Mouse (Mus musculus) layer of hippocampus, adult 9-11 months (tissue): Measurements from ENCODE around the gene Mrgpra6.
A peak's percentile ranks its signal among the peaks of the same experiment; 100 is the strongest.

Source experiments
- DNase-seq: peaks from one replicate; pipeline ENCODE4 v3.0.0; 2022

Gene Mrgpra6

DNA sequence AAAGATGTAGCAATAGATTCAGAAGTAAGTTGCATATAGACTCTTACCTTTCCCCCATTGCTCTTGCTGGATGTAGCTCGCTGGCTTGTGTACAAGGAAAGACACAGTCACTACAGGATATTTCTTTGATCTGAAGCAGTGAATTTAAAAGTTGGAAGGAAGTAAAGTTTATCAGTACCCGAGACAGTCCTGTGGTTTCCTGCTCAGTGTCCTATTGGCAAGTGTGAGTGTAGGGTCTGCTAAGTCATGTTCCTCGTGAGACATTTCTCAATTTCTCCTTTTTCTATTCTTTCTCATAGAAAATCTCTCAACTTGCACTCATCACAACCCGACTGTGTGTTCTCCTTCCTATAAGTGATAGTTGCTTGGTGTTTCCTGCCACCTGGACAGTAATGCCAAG lies at the start of gene Mrgpra6:
Mrgpra6 (minus strand) TSS at position 91 of the 400 bp plus-strand sequence.
- DNase-seq = no peak

DNA sequence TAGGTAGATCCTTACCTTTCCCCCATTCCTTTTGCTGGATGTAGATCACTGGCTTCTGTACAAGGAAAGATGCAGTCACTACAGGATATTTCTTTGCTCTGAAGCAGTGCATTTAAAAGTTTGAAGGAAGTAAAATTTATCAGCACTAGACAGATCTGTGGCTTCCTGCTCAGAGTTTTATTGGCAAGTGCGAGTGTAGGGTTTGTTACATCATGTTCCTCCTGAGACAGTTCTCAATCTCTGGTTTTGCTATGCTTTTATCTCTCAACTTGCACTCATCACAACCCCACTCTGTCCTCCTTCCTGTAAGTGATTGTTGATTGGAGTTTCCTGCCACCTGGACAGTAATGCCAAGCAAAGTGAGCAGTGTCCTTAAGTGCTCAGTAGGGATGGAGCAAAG lies 48.0 kb upstream of the Mrgpra6 start, which contains the start of gene Mrgpra9:
Mrgpra9 (minus strand) TSS at position 79 of the 400 bp plus-strand sequence.
- DNase-seq = no peak

- no peak for DNase-seq
Observed at GRCm38 (mm10) chr7:47244658-47245057, 39.9 kb upstream of the Mrgpra6 start.

DNA sequence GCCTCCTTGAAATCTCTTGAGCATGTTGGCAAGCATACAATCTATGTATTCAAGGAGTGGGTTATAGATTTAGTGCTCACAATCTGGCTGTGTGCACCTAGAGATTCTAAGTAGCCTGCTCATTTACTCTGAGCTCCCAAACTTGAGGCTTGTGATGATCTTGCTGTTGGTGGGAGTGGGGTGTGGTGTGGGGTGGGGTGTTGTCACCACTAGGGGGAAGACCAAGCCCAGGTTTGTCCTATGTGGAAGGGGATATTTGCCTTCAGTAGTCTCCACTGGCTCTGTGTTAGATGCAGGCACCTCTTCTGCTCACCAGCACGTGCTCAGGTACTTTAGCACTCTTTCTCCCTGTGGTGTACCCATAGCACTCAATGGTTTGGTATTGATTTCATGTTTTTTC lies 9.4 kb downstream of the Mrgpra6 start:
- DNase-seq = no peak

DNA sequence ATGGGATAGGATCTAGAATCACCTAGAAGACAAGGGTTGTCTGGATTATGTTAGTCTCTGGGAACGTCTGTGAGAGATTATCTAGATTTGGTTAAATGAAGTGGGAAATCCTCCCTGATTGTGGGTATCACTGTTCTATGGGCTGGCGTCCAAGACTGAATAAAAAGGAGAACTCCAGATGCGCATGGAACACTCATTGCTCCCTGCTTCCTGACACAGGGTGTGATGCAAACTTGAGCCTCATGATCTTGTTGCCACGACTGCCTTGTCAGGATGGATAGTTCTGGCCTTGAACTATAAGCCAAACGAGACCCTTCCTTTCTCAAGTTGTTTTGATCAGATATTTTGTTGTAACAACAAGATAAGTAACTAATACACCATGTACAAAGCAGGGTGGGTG lies 33.9 kb downstream of the Mrgpra6 start:
- DNase-seq = no peak

DNA sequence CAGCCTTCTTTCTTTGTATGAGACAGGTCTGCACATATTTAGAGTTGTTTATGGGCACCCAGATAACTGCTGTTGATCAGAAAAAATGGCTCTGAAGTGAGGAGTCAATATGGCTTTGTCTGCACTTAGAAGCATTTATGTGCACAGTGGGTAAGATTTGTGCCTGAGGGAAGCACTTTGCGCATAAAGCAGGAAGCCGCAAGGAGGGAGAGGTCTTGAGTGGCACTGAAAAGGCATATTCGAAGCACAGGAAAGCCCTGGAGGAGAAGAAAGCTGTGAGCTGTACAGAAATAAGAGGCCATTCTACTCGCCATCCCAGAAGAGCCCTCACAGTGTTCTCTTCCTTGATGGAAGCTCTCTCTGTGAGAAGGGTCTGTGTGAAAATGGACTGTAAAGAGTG lies 39.7 kb downstream of the Mrgpra6 start:
- DNase-seq = no peak

DNA sequence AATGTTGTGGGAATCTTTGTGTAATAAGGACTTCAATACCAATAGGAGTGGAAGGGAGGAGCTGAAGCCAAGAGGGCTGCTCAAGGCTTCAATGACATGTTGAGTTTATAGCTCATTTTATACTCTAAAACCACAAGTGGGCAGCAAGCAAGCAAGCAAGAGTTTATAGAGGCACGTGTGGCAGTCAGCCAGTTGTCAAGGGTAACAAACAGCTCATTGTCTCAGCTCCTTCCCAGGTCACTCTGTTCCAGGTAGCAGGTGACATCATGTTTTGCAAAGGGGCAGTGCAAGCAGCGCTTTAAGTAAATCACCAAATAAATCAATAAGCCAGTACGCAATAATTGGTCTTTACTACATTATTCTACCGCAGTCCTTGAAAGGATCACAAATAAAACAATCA lies 41.5 kb downstream of the Mrgpra6 start:
- no peak for DNase-seq

- DNase-seq = no peak
Observed at GRCm38 (mm10) chr7:47158451-47158850, 46.3 kb downstream of the Mrgpra6 start.

DNA sequence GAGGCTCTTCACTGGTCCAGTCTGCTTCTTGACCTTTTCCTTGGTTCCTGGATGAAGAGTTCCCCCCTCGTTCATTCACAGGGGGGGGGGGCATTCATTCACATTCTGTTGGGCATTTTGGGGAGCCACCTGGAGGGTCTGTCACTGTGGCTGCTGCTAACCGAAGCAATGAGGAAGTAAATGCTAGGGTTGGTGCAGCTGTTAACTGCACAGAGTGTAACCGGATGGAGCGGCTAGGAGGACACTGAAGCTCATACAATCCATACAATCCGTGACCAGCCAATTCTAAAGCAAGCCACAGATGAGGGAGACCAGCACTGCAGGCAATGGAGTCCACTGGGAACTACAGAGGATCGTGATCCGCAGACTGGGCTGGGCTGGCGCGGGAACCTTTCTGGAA lies 47.0 kb downstream of the Mrgpra6 start:
- no peak for DNase-seq

GRCm38 (mm10) chr7:47155849-47156248 lies 48.9 kb downstream of the Mrgpra6 start:
- peak; percentile 71 for DNase-seq

GRCm38 (mm10) chr7:47155396-47155795 lies 49.3 kb downstream of the Mrgpra6 start:
- no peak for DNase-seq

- DNase-seq = no peak
Observed at GRCm38 (mm10) chr7:47150420-47151061, 54.2 kb downstream of the Mrgpra6 start.

- DNase-seq = no peak
Observed at GRCm38 (mm10) chr7:47148298-47148697, 56.4 kb downstream of the Mrgpra6 start.

DNA sequence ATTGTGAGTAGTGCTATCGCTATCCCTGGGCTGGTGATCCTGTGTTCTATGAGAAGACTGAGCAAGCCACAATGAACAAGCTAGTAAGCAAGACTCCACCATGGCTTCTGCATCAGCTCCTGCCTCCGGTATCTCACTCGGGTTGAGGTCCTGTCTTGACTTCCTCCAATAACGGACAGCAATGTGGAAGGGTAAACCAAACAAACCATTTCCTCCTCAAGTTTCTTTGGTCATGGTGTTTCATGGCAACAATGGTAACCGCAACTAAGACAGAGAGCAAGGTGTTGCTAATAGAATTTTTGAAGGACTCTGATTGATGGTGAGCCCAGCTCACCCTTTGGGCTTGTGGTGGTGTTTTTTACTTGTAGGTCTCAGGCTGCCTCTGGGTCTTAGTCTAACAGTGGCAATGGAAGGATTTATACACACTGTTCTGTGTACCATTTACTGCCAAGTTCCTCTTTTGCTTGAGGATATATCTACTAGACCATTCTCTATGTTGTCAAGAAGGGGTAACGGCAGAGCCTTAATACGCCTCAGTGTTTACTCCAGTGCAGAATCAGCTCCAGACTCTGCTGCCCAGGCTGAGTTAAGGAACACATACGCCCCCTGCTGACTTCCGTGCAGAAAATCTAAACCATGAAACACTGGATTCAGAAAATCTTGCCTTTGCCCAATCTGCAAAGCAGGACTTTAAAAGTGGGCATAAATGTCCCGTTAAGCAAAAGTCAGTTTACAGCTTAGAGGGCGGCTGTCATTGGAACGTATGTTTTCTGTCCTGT lies 58.5 kb downstream of the Mrgpra6 start:
- DNase-seq = no peak

DNA sequence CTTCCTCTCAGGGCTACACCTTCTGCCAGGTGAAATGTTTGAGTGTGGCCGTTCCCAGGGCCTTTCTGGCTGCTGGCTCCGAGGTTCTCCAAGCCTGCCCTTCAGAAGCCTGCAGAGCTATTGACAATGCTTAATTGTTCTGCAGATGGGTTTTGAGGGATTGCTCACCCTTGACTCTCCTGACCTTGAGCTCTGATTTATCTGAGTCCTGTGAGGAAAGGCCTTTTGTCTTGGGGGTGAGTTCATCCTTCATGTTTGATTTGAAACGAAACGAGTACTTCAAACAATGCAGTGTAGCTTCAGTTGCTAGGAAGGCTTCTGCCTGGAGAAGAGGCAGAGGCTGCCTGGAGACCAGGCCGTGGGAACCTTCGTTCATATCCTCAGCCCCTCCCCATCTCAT lies 60.4 kb downstream of the Mrgpra6 start:
- DNase-seq = no peak

DNA sequence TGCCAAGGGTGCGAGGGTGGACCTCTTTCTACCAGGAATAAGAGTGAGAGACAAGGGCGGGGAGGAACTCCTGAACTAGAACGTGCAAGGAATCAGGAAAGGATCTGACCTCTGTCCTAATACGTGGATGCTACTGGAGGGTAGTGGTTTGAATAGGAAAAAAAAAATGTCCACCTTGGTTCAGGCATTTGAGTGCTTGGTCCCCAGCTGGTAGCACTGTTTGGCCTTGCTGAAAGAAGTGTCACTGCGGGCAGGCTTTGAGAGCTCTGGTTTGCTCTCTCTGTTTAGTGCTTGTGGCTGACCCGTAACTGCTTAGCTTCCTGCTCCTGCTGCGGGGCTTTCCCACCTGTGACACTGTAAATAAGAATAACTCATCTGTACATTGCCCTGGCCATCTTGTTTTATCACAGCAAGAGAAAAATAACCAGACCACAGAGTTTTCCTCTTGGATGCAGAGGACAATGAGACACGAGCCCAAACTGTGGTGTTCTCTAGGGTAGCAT lies 64.8 kb downstream of the Mrgpra6 start:
- no peak for DNase-seq
